Comparison of ENCODE assay signal across 15 mouse cellular contexts in the genomic region with DNA sequence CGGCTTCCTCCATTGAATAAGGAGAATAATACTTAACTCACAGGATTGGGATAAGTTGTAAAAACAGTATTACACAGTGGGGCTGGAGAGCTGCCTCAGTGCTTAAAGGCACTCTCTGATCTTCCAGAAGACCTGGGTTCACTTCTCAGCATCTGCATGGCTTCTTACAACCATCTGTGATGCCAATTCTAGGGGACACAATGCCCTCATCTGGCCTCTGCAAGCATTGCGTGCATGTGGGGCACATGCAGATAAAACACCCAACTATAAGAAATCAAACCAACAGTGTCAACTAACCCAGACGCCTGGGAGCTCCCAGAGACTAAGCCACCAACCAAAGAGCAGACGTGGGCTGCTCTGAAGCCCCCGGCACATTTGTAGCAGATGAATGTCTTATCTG.
DNase-seq lines count a peak whose midpoint lies in the region; ATAC-seq and TF ChIP-seq lines count a peak whose summit lies in the region.
"Had no signal": no experiment of that assay in that cellular context is flagged by ENCODE, and none has a peak within 500 bp of the region (broad histone marks: within the 10 kb centered on the region; RNA-seq: fewer than 3 reads in every experiment).

No protein-coding gene starts in this region.

- POLR2A ChIA-PET in Patski (lab: Charles Lee), result no interaction called here

- H3K4me2 ChIP-seq in lung, postnatal 0 days (replicated peaks; ENCODE audit: low read depth, low read length), result no peak overlapping the region
- H3K4me2 ChIP-seq: embryonic facial prominence, embryonic 15.5 days; stomach, embryonic 15.5 days had no signal

- no peaks in the 10 kb centered on the region for H3K27me3 ChIP-seq in lung, postnatal 0 days (replicated peaks; ENCODE audit: insufficient read depth, low read length)
- no peaks in the 10 kb centered on the region for H3K27me3 ChIP-seq in Patski
- H3K27me3 ChIP-seq: embryonic facial prominence, embryonic 15.5 days; stomach, embryonic 15.5 days had no signal

- DNase-seq in gastrocnemius, adult 2 months, result no peak
- no peak for DNase-seq in gastrocnemius, adult 8-10 months (ENCODE audit: low spot score in 2 of 2)
- DNase-seq in lung, postnatal 0 days (ENCODE audit: low spot score), result no peak
- no peak for DNase-seq in lung, postnatal 14 days
- no peak for DNase-seq in Patski (ENCODE audit: low read depth, low spot score)
- DNase-seq in c-Kit-positive CD71-positive TER-119-positive erythroid progenitor cells, embryonic 14.5 days (ENCODE audit: low spot score), result no peak
- DNase-seq in left cerebral cortex, adult 11 months (ENCODE audit: low spot score), result no peak
- DNase-seq: cerebellum, postnatal 36 days; gastrocnemius, postnatal 36 days; thymus, postnatal 36 days had no signal

- TF ChIP-seq EP300 in lung, postnatal 0 days (IDR thresholded peaks at IDR 0.05), result no peak

- ATAC-seq in lung, postnatal 0 days, result no peak
- ATAC-seq in Patski, result no peak
- 0 out of 2 replicates have a peak, but pooled peaks have one; percentile 59 for ATAC-seq in megakaryocyte-erythroid progenitor cell, adult 5-6 weeks (replicated peaks; ENCODE audit: low FRiP score, low TSS enrichment, poor library complexity, severe bottlenecking)
- ATAC-seq: forebrain, embryonic 16.5 days; inflammation-experienced regulatory T-cells, adult 6 months had no signal

- in situ Hi-C loops in Patski (cut with MboI; ENCODE audit: low pct_unique_long_range_greater_than_20kb), result no loop called here

- H3K36me3 ChIP-seq in lung, postnatal 0 days (ENCODE audit: insufficient read depth, low read length), result peaks cover 4% of the 10 kb centered on the region; the same call in 1 of the 2 replicates
- H3K36me3 ChIP-seq: embryonic facial prominence, embryonic 15.5 days; stomach, embryonic 15.5 days had no signal

- CTCF ChIA-PET in Patski (lab: Charles Lee), result no interaction called here

- no peaks in the 10 kb centered on the region for H3K4me1 ChIP-seq in lung, postnatal 0 days (ENCODE audit: insufficient read depth, low read depth, low read length)
- H3K4me1 ChIP-seq: embryonic facial prominence, embryonic 15.5 days; stomach, embryonic 15.5 days had no signal

- H3K9ac ChIP-seq in lung, postnatal 0 days (replicated peaks; ENCODE audit: low read depth), result no peak overlapping the region
- H3K9ac ChIP-seq: embryonic facial prominence, embryonic 15.5 days; stomach, embryonic 15.5 days had no signal

- WGBS in lung, postnatal 0 days, result 84% methylated on average over 5 of the region's 5 CpGs

- H3K4me3 ChIP-seq in gastrocnemius, adult 2 months, result no peak overlapping the region
- H3K4me3 ChIP-seq in lung, postnatal 0 days (ENCODE audit: low read depth, low read length), result no peak overlapping the region
- H3K4me3 ChIP-seq: embryonic facial prominence, embryonic 15.5 days; stomach, embryonic 15.5 days had no signal

- intact Hi-C loops in gastrocnemius, adult 2 months (cut with DNase I), result no loop called here

- H3K27ac ChIP-seq in gastrocnemius, adult 2 months, result peak overlapping the region; percentile 63
- no peak overlapping the region for H3K27ac ChIP-seq in lung, postnatal 0 days (ENCODE audit: low read length)
- H3K27ac ChIP-seq: embryonic facial prominence, embryonic 15.5 days; stomach, embryonic 15.5 days had no signal

- H3K9me3 ChIP-seq in lung, postnatal 0 days (ENCODE audit: low read length), result no peaks in the 10 kb centered on the region
- H3K9me3 ChIP-seq: embryonic facial prominence, embryonic 15.5 days; stomach, embryonic 15.5 days had no signal

- peak; percentile 43 for TF ChIP-seq CTCF in gastrocnemius, adult 2 months (IDR thresholded peaks at IDR 0.05)
- TF ChIP-seq CTCF in lung, postnatal 0 days (IDR thresholded peaks at IDR 0.05), result peak; percentile 43
- peak; percentile 68 for TF ChIP-seq CTCF in Patski (IDR thresholded peaks at IDR 0.05)
